In the genomic region with DNA sequence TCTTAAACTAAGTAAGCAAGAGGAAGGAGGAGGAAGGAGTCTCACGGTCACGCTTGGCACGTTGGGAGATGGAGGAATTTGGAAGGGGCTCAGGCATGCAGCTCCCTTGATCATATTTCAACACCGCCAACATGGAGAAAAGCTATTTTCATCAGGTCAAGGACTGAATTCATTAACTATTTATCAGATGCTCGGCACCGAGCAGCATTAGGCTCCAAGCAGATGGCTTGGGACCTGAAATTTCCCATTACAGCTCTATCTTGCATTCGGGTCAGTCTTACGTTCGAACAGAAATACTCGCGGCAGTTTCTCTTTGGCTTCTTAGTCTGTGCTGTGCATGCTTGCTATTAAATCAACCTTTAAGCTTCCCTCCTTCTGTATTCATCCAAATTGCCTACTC, we compare ENCODE assay signal across 11 mouse cellular contexts.
A peak's percentile ranks its signal among the peaks of the same experiment; 100 is the strongest.
DNase-seq lines count a peak whose midpoint lies in the region; ATAC-seq lines count a peak whose summit lies in the region.
"Had no signal": no experiment of that assay in that cellular context is flagged by ENCODE, and none has a peak within 500 bp of the region (broad histone marks: within the 10 kb centered on the region; RNA-seq: fewer than 3 reads in every experiment).

No protein-coding gene starts in this region.

- H3K4me2 ChIP-seq in lung, embryonic 15.5 days = peak overlapping the region; percentile 27; the same call in 1 of the 2 replicates
- peak overlapping the region; percentile 33 for H3K4me2 ChIP-seq in hindbrain, embryonic 12.5 days (replicated peaks)
- peak overlapping the region; percentile 34 for H3K4me2 ChIP-seq in neural tube, embryonic 14.5 days (ENCODE audit: low read depth, low read length)
- H3K4me2 ChIP-seq: liver, embryonic 13.5 days had no signal

- H3K9me3 ChIP-seq in lung, embryonic 15.5 days = no peaks in the 10 kb centered on the region
- H3K9me3 ChIP-seq in hindbrain, embryonic 12.5 days (replicated peaks) = no peaks in the 10 kb centered on the region
- no peaks in the 10 kb centered on the region for H3K9me3 ChIP-seq in neural tube, embryonic 14.5 days (ENCODE audit: control insufficient read depth, low read length)
- H3K9me3 ChIP-seq: liver, embryonic 13.5 days had no signal

- peak overlapping the region; percentile 0; the same call in 1 of the 2 replicates for H3K4me3 ChIP-seq in lung, embryonic 15.5 days
- no peak overlapping the region for H3K4me3 ChIP-seq in hindbrain, embryonic 12.5 days
- no peak overlapping the region for H3K4me3 ChIP-seq in neural tube, embryonic 14.5 days (ENCODE audit: low read depth, low read length)
- H3K4me3 ChIP-seq: liver, embryonic 13.5 days had no signal

- ATAC-seq in lung, embryonic 15.5 days (ENCODE audit: borderline replicate concordance, extremely low read depth, low FRiP score, low TSS enrichment) = no peak
- peak; percentile 60 for ATAC-seq in hindbrain, embryonic 12.5 days (ENCODE audit: low FRiP score)
- ATAC-seq in neural tube, embryonic 14.5 days (ENCODE audit: low read depth) = peak; percentile 73

- H3K36me3 ChIP-seq in lung, embryonic 15.5 days = no peaks in the 10 kb centered on the region
- no peaks in the 10 kb centered on the region for H3K36me3 ChIP-seq in hindbrain, embryonic 12.5 days
- H3K36me3 ChIP-seq in neural tube, embryonic 14.5 days (ENCODE audit: control insufficient read depth, insufficient read depth, low read length) = no peaks in the 10 kb centered on the region
- H3K36me3 ChIP-seq: liver, embryonic 13.5 days had no signal

- no peak overlapping the region for H3K27ac ChIP-seq in lung, embryonic 15.5 days
- no peak overlapping the region for H3K27ac ChIP-seq in hindbrain, embryonic 12.5 days
- H3K27ac ChIP-seq in neural tube, embryonic 14.5 days (ENCODE audit: low read depth, low read length) = no peak overlapping the region
- H3K27ac ChIP-seq: liver, embryonic 13.5 days had no signal

- 43% methylated on average over 11 of the region's 11 CpGs for WGBS in lung, embryonic 15.5 days
- WGBS in hindbrain, embryonic 12.5 days = 33% methylated on average over 11 of the region's 11 CpGs
- WGBS in neural tube, embryonic 14.5 days = 28% methylated on average over 11 of the region's 11 CpGs

- H3K4me1 ChIP-seq in lung, embryonic 15.5 days = no peaks in the 10 kb centered on the region
- no peaks in the 10 kb centered on the region for H3K4me1 ChIP-seq in hindbrain, embryonic 12.5 days
- H3K4me1 ChIP-seq in neural tube, embryonic 14.5 days (ENCODE audit: control insufficient read depth, insufficient read depth, low read length) = no peaks in the 10 kb centered on the region
- H3K4me1 ChIP-seq: liver, embryonic 13.5 days had no signal

- peak; percentile 2 for DNase-seq in cerebellum, postnatal 25 days
- DNase-seq in cerebellum, adult 11-12 months = no peak
- no peak for DNase-seq in lung, postnatal 36 days
- DNase-seq in urinary bladder, postnatal 25 days (ENCODE audit: low spot score) = no peak
- no peak for DNase-seq in right cerebral cortex, postnatal 25 days
- DNase-seq: cerebellum, adult 8-10 months; gastrocnemius, postnatal 36 days; liver, embryonic 13.5 days had no signal

- no peak overlapping the region for H3K9ac ChIP-seq in lung, embryonic 15.5 days
- no peak overlapping the region for H3K9ac ChIP-seq in hindbrain, embryonic 12.5 days
- H3K9ac ChIP-seq in neural tube, embryonic 14.5 days (replicated peaks; ENCODE audit: low read depth, low read length) = 0 out of 2 replicates have a peak overlapping the region, but pooled peaks have one; percentile 21
- H3K9ac ChIP-seq: liver, embryonic 13.5 days had no signal

- no peaks in the 10 kb centered on the region for H3K27me3 ChIP-seq in lung, embryonic 15.5 days
- no peaks in the 10 kb centered on the region for H3K27me3 ChIP-seq in hindbrain, embryonic 12.5 days
- H3K27me3 ChIP-seq in neural tube, embryonic 14.5 days (ENCODE audit: control insufficient read depth, insufficient read depth, low read length) = no peaks in the 10 kb centered on the region
- H3K27me3 ChIP-seq: liver, embryonic 13.5 days had no signal

Comparison
In these comparisons a context has a peak if more than half of its experiments do, and no peak if none do; other contexts are left out.
1. DNase-seq: peak in cerebellum, postnatal 25 days (2 of 2); none in cerebellum, adult 11-12 months (single experiment), lung, postnatal 36 days (single experiment), urinary bladder, postnatal 25 days (single experiment) and right cerebral cortex, postnatal 25 days (single experiment).
2. Peak in every context shown above with its lines, with median percentiles within 50 percentile points of each other: H3K4me2 ChIP-seq.